Mouse (Mus musculus) forebrain, embryonic 16.5 days (tissue): ENCODE measurements at regions not wholly inside any gene's neighbourhood (a gene's known extent, or its start where the extent isn't known, plus 50 kb on each side); places are given as distances from the start of the nearest gene placed in this dataset.

ENCODE experiments used
- ATAC-seq: fragments of 200-750 bp; cut with Nextera tagmentation; 2 replicates; pipeline ENCODE4 v1.8.0; 2017; ENCODE audit warnings: mild to moderate bottlenecking, moderate library complexity
- H3K27ac ChIP-seq: fragments of 300-500 bp; sonication (generic); 2 replicates; pipeline ENCODE4 v1.5.1; 2014; ENCODE audit warnings: low read length, control low read depth
- H3K27me3 ChIP-seq: fragments of 300-500 bp; sonication (generic); replicated peaks from 2 replicates; pipeline ENCODE4 v1.6.1; 2014; ENCODE audit warnings: low read length; ENCODE audit not compliant: control insufficient read depth, insufficient read depth
- H3K36me3 ChIP-seq: fragments of 300-500 bp; sonication (generic); 2 replicates; pipeline ENCODE4 v1.6.1; 2014; ENCODE audit not compliant: control insufficient read depth, insufficient read depth
- H3K4me1 ChIP-seq: fragments of 300-500 bp; sonication (generic); replicated peaks from 2 replicates; pipeline ENCODE4 v1.6.1; 2014; ENCODE audit warnings: low read length; ENCODE audit not compliant: control insufficient read depth, insufficient read depth
- H3K4me2 ChIP-seq: fragments of 300-500 bp; sonication (generic); 2 replicates; pipeline ENCODE4 v1.6.1; 2014; ENCODE audit warnings: mild to moderate bottlenecking, low read length, control low read depth
- H3K4me3 ChIP-seq: fragments of 300-500 bp; sonication (generic); replicated peaks from 2 replicates; pipeline ENCODE4 v1.5.1; 2014; ENCODE audit warnings: mild to moderate bottlenecking, low read length, control low read depth
- H3K9ac ChIP-seq: fragments of 300-500 bp; sonication (generic); replicated peaks from 2 replicates; pipeline ENCODE4 v1.6.1; 2014; ENCODE audit warnings: low read depth, low read length, control low read depth
- H3K9me3 ChIP-seq: fragments of 300-500 bp; sonication (generic); 2 replicates; pipeline ENCODE4 v1.6.1; 2016; ENCODE audit warnings: low read length; ENCODE audit not compliant: control insufficient read depth
- WGBS: fragments of 180-500 bp; shearing (Covaris S2); extraction: QIAGEN DNeasy Blood & Tissue Kit; methylation state at CpG from one replicate; pipeline ENCODE4 v1.1.7; 2014; 5-methylcytosine and 5-hydroxymethylcytosine counted together

- no peak for ATAC-seq
- Histone ChIP-seq H3K4me2 (no peak overlapping the region), H3K9ac (no peak overlapping the region), H3K4me3 (no peak overlapping the region), H3K9me3 (no peaks in the 10 kb centered on the region), H3K4me1 (no peaks in the 10 kb centered on the region), H3K27ac (no peak overlapping the region), H3K27me3 (no peaks in the 10 kb centered on the region), H3K36me3 (no peaks in the 10 kb centered on the region)
- WGBS, result 91% methylated on average over 4 of the region's 4 CpGs
Observed at GRCm38 (mm10) chr4:101331231-101331630, 66.1 kb upstream of the Jak1 start.

GRCm38 (mm10) chr4:101329060-101329459, 64.0 kb upstream of the Jak1 start:
- no peak for ATAC-seq

GRCm38 (mm10) chr4:101326067-101326466, 61.0 kb upstream of the Jak1 start:
- Histone ChIP-seq H3K36me3 (no peaks in the 10 kb centered on the region), H3K9ac (no peak overlapping the region), H3K9me3 (no peaks in the 10 kb centered on the region), H3K4me2 (no peak overlapping the region), H3K27me3 (no peaks in the 10 kb centered on the region), H3K4me3 (no peak overlapping the region), H3K27ac (no peak overlapping the region), H3K4me1 (no peaks in the 10 kb centered on the region)
- ATAC-seq, result no peak
- 80% methylated on average over 3 of the region's 3 CpGs for WGBS

More at GRCm38 (mm10) chr4:101329060-101329459, 64.0 kb upstream of the Jak1 start:
- Histone ChIP-seq H3K27me3 (no peaks in the 10 kb centered on the region), H3K27ac (no peak overlapping the region), H3K9ac (no peak overlapping the region), H3K9me3 (no peaks in the 10 kb centered on the region), H3K36me3 (no peaks in the 10 kb centered on the region), H3K4me3 (no peak overlapping the region), H3K4me2 (no peak overlapping the region), H3K4me1 (no peaks in the 10 kb centered on the region)
- WGBS, result 92% methylated on average over 7 of the region's 7 CpGs

GRCm38 (mm10) chr4:101321731-101322130, 56.6 kb upstream of the Jak1 start:
- Histone ChIP-seq H3K4me1 (no peaks in the 10 kb centered on the region), H3K9me3 (no peaks in the 10 kb centered on the region), H3K4me2 (no peak overlapping the region), H3K27ac (no peak overlapping the region), H3K36me3 (no peaks in the 10 kb centered on the region), H3K27me3 (no peaks in the 10 kb centered on the region), H3K9ac (no peak overlapping the region), H3K4me3 (no peak overlapping the region)
- ATAC-seq, result no peak
- WGBS, result 86% methylated on average over 2 of the region's 2 CpGs

- Histone ChIP-seq H3K36me3 (no peaks in the 10 kb centered on the region), H3K9me3 (no peaks in the 10 kb centered on the region), H3K9ac (no peak overlapping the region), H3K4me1 (no peaks in the 10 kb centered on the region), H3K4me3 (no peak overlapping the region), H3K27me3 (no peaks in the 10 kb centered on the region), H3K4me2 (no peak overlapping the region), H3K27ac (no peak overlapping the region)
- 72% methylated on average over 2 of the region's 2 CpGs for WGBS
- ATAC-seq, result no peak
Observed at GRCm38 (mm10) chr4:101320587-101320986, 55.5 kb upstream of the Jak1 start.

GRCm38 (mm10) chr4:101319681-101320220, 54.7 kb upstream of the Jak1 start:
- no peak overlapping the region for H3K4me3 ChIP-seq
- H3K36me3 ChIP-seq, result no peaks in the 10 kb centered on the region
- no peak overlapping the region for H3K9ac ChIP-seq
- H3K4me1 ChIP-seq, result no peaks in the 10 kb centered on the region
- no peak overlapping the region for H3K4me2 ChIP-seq
- H3K27me3 ChIP-seq, result no peaks in the 10 kb centered on the region
- ATAC-seq, result no peak
- no peak overlapping the region for H3K27ac ChIP-seq
- WGBS, result 92% methylated on average over 4 of the region's 4 CpGs
- H3K9me3 ChIP-seq, result no peaks in the 10 kb centered on the region

GRCm38 (mm10) chr4:101318836-101319235, 53.8 kb upstream of the Jak1 start:
- Histone ChIP-seq H3K27ac (no peak overlapping the region), H3K9me3 (no peaks in the 10 kb centered on the region), H3K4me1 (no peaks in the 10 kb centered on the region), H3K36me3 (no peaks in the 10 kb centered on the region), H3K9ac (no peak overlapping the region), H3K4me3 (no peak overlapping the region), H3K4me2 (no peak overlapping the region), H3K27me3 (no peaks in the 10 kb centered on the region)
- ATAC-seq, result no peak
- WGBS, result 89% methylated on average over 1 of the region's 1 CpGs

- no peak for ATAC-seq
- Histone ChIP-seq H3K9me3 (no peaks in the 10 kb centered on the region), H3K4me3 (no peak overlapping the region), H3K27ac (no peak overlapping the region), H3K27me3 (0 out of 2 replicates have a peak, but pooled peaks cover 3% of the 10 kb centered on the region), H3K4me2 (no peak overlapping the region), H3K9ac (no peak overlapping the region), H3K36me3 (no peaks in the 10 kb centered on the region), H3K4me1 (no peaks in the 10 kb centered on the region)
- 88% methylated on average over 6 of the region's 6 CpGs for WGBS
Observed at GRCm38 (mm10) chr4:101316061-101316460, 51.0 kb upstream of the Jak1 start.
